Mouse (Mus musculus): Measurements from ENCODE around the gene Sycp3. TPM values are rescaled to one million over a fixed set of nuclear protein-coding genes. Genes with fewer than 3 reads are reported as not detected.

Sycp3 gene
- 0.50 TPM in 1 of 2 replicates, not detected in the other for polyA plus RNA-seq (2015; fragmentation: Nextera tagmentation; extraction: Ambion mirVana)

GRCm38 (mm10) chr10:88459502-88459992 lies at the start of gene Sycp3:
TSS of gene Sycp3 (plus strand) at chr10:88459569.
- no peaks in the 10 kb centered on the region for H3K9me3 ChIP-seq (replicated peaks)
- no peaks in the 10 kb centered on the region for H3K4me1 ChIP-seq
- H3K36me3 ChIP-seq, result no peaks in the 10 kb centered on the region
- H3K9ac ChIP-seq (replicated peaks), result no peak within 1 kb of the TSS
- no peak within 1 kb of the TSS for H3K4me3 ChIP-seq (replicated peaks)
- H3K4me2 ChIP-seq, result no peak within 1 kb of the TSS
- no peak within 1 kb of the TSS for H3K27ac ChIP-seq (replicated peaks)
- no peak for ATAC-seq (ENCODE audit: low FRiP score)
- H3K27me3 ChIP-seq (replicated peaks), result no peaks in the 10 kb centered on the region
- 86% methylated on average over 33 of the region's 33 CpGs for whole genome bisulfite sequencing

- H3K27ac ChIP-seq (replicated peaks), result no peak overlapping the region
- 56% methylated on average over 2 of the region's 2 CpGs for WGBS
- ATAC-seq (ENCODE audit: low FRiP score), result no peak
- H3K36me3 ChIP-seq, result peaks cover 5% of the 10 kb centered on the region; the same call in 1 of the 2 replicates
- no peaks in the 10 kb centered on the region for H3K9me3 ChIP-seq (replicated peaks)
- H3K4me3 ChIP-seq (replicated peaks), result no peak overlapping the region
- H3K27me3 ChIP-seq (replicated peaks), result no peaks in the 10 kb centered on the region
- no peak overlapping the region for H3K4me2 ChIP-seq
- no peak overlapping the region for H3K9ac ChIP-seq (replicated peaks)
- H3K4me1 ChIP-seq, result 0 out of 2 replicates have a peak, but pooled peaks cover 6% of the 10 kb centered on the region
These were observed 49.6 kb upstream of the Sycp3 start for GRCm38 (mm10) chr10:88409751-88410150.

- 0 out of 2 replicates have a peak, but pooled peaks cover 6% of the 10 kb centered on the region for H3K4me1 ChIP-seq
- WGBS, result 47% methylated on average over 17 of the region's 17 CpGs
- no peak overlapping the region for H3K9ac ChIP-seq (replicated peaks)
- H3K4me3 ChIP-seq (replicated peaks), result no peak overlapping the region
- H3K9me3 ChIP-seq (replicated peaks), result no peaks in the 10 kb centered on the region
- ATAC-seq (ENCODE audit: low FRiP score), result no peak
- H3K27me3 ChIP-seq (replicated peaks), result no peaks in the 10 kb centered on the region
- no peak overlapping the region for H3K4me2 ChIP-seq
- H3K27ac ChIP-seq (replicated peaks), result no peak overlapping the region; the same call in 1 of the 2 replicates
- H3K36me3 ChIP-seq, result peaks cover 23% of the 10 kb centered on the region
These were observed 46.9 kb upstream of the Sycp3 start for GRCm38 (mm10) chr10:88412290-88412995.

GRCm38 (mm10) chr10:88417686-88418085 lies 41.7 kb upstream of the Sycp3 start:
- Histone ChIP-seq H3K36me3 (peaks cover 49% of the 10 kb centered on the region), H3K27ac (replicated peaks) (no peak overlapping the region), H3K9ac (replicated peaks) (no peak overlapping the region), H3K4me2 (no peak overlapping the region), H3K9me3 (replicated peaks) (no peaks in the 10 kb centered on the region), H3K27me3 (replicated peaks) (no peaks in the 10 kb centered on the region), H3K4me3 (replicated peaks) (no peak overlapping the region), H3K4me1 (no peaks in the 10 kb centered on the region)
- no peak for ATAC-seq (ENCODE audit: low FRiP score)
- WGBS, result 87% methylated on average over 5 of the region's 5 CpGs

- no peak for ATAC-seq (ENCODE audit: low FRiP score)
- WGBS, result 76% methylated on average over 11 of the region's 11 CpGs
- Histone ChIP-seq H3K4me2 (no peak overlapping the region), H3K27ac (replicated peaks) (no peak overlapping the region), H3K4me1 (no peaks in the 10 kb centered on the region), H3K36me3 (peaks cover 43% of the 10 kb centered on the region), H3K9me3 (replicated peaks) (no peaks in the 10 kb centered on the region), H3K9ac (replicated peaks) (no peak overlapping the region), H3K4me3 (replicated peaks) (no peak overlapping the region), H3K27me3 (replicated peaks) (no peaks in the 10 kb centered on the region)
These were observed 39.2 kb upstream of the Sycp3 start for GRCm38 (mm10) chr10:88420141-88420541.

- H3K4me3 ChIP-seq (replicated peaks), result no peak overlapping the region
- H3K27me3 ChIP-seq (replicated peaks), result no peaks in the 10 kb centered on the region
- H3K9ac ChIP-seq (replicated peaks), result no peak overlapping the region
- H3K4me1 ChIP-seq, result no peaks in the 10 kb centered on the region
- no peak overlapping the region for H3K27ac ChIP-seq (replicated peaks)
- WGBS, result 94% methylated on average over 19 of the region's 19 CpGs
- H3K36me3 ChIP-seq, result peaks cover 36% of the 10 kb centered on the region
- no peak overlapping the region for H3K4me2 ChIP-seq
- no peak for ATAC-seq (ENCODE audit: low FRiP score)
- no peaks in the 10 kb centered on the region for H3K9me3 ChIP-seq (replicated peaks)
These were observed 38.5 kb upstream of the Sycp3 start for GRCm38 (mm10) chr10:88420655-88421435.

GRCm38 (mm10) chr10:88426158-88426816 lies 33.1 kb upstream of the Sycp3 start:
- H3K27ac ChIP-seq (replicated peaks), result no peak overlapping the region
- peak; percentile 88 for ATAC-seq (ENCODE audit: low FRiP score)
- H3K4me1 ChIP-seq, result no peaks in the 10 kb centered on the region
- H3K9me3 ChIP-seq (replicated peaks), result no peaks in the 10 kb centered on the region
- peaks cover 38% of the 10 kb centered on the region for H3K36me3 ChIP-seq
- no peaks in the 10 kb centered on the region for H3K27me3 ChIP-seq (replicated peaks)
- H3K9ac ChIP-seq (replicated peaks), result no peak overlapping the region
- H3K4me3 ChIP-seq (replicated peaks), result no peak overlapping the region
- WGBS, result 96% methylated on average over 2 of the region's 2 CpGs
- H3K4me2 ChIP-seq, result no peak overlapping the region

- no peak overlapping the region for H3K4me3 ChIP-seq (replicated peaks)
- H3K9ac ChIP-seq (replicated peaks), result no peak overlapping the region
- no peaks in the 10 kb centered on the region for H3K4me1 ChIP-seq
- no peak overlapping the region for H3K4me2 ChIP-seq
- H3K27me3 ChIP-seq (replicated peaks), result no peaks in the 10 kb centered on the region
- WGBS, result 56% methylated on average over 5 of the region's 5 CpGs
- H3K9me3 ChIP-seq (replicated peaks), result no peaks in the 10 kb centered on the region
- ATAC-seq (ENCODE audit: low FRiP score), result no peak
- no peak overlapping the region for H3K27ac ChIP-seq (replicated peaks)
- peaks cover 36% of the 10 kb centered on the region for H3K36me3 ChIP-seq
These were observed 32.5 kb upstream of the Sycp3 start for GRCm38 (mm10) chr10:88426896-88427295.

- H3K9ac ChIP-seq (replicated peaks), result no peak overlapping the region
- WGBS, result 95% methylated on average over 6 of the region's 6 CpGs
- no peak for ATAC-seq (ENCODE audit: low FRiP score)
- no peaks in the 10 kb centered on the region for H3K9me3 ChIP-seq (replicated peaks)
- no peak overlapping the region for H3K27ac ChIP-seq (replicated peaks)
- H3K4me3 ChIP-seq (replicated peaks), result no peak overlapping the region
- H3K4me2 ChIP-seq, result no peak overlapping the region
- peaks cover 46% of the 10 kb centered on the region for H3K36me3 ChIP-seq
- no peaks in the 10 kb centered on the region for H3K27me3 ChIP-seq (replicated peaks)
- H3K4me1 ChIP-seq, result no peaks in the 10 kb centered on the region
These were observed 31.4 kb upstream of the Sycp3 start for GRCm38 (mm10) chr10:88427998-88428397.

GRCm38 (mm10) chr10:88441224-88441623 lies 18.1 kb upstream of the Sycp3 start:
- H3K9me3 ChIP-seq (replicated peaks), result no peaks in the 10 kb centered on the region
- no peak for ATAC-seq (ENCODE audit: low FRiP score)
- H3K4me1 ChIP-seq, result no peaks in the 10 kb centered on the region
- no peak overlapping the region for H3K4me3 ChIP-seq (replicated peaks)
- H3K4me2 ChIP-seq, result no peak overlapping the region
- 87% methylated on average over 6 of the region's 6 CpGs for WGBS
- no peak overlapping the region for H3K9ac ChIP-seq (replicated peaks)
- H3K27me3 ChIP-seq (replicated peaks), result no peaks in the 10 kb centered on the region
- no peak overlapping the region for H3K27ac ChIP-seq (replicated peaks)
- peaks cover 49% of the 10 kb centered on the region for H3K36me3 ChIP-seq

GRCm38 (mm10) chr10:88451221-88451620 lies 8.1 kb upstream of the Sycp3 start:
- H3K27me3 ChIP-seq (replicated peaks), result no peaks in the 10 kb centered on the region
- H3K9me3 ChIP-seq (replicated peaks), result no peaks in the 10 kb centered on the region
- H3K4me1 ChIP-seq, result no peaks in the 10 kb centered on the region
- no peak overlapping the region for H3K4me3 ChIP-seq (replicated peaks)
- H3K36me3 ChIP-seq, result peaks cover 7% of the 10 kb centered on the region; the same call in 1 of the 2 replicates
- peak; percentile 79; the same call in 1 of the 2 replicates for ATAC-seq (ENCODE audit: low FRiP score)
- no peak overlapping the region for H3K9ac ChIP-seq (replicated peaks)
- no peak overlapping the region for H3K4me2 ChIP-seq
- no peak overlapping the region; the same call in 1 of the 2 replicates for H3K27ac ChIP-seq (replicated peaks)
- 67% methylated on average over 2 of the region's 2 CpGs for WGBS

Data from neural tube, embryonic 15.5 days (tissue).